Mouse (Mus musculus) spleen, postnatal 36 days (tissue): ENCODE measurements at regions not wholly inside any gene's neighbourhood (a gene's known extent, or its start where the extent isn't known, plus 50 kb on each side); places are given as distances from the start of the nearest gene placed in this dataset.

Experiments
- DNase-seq, 2 experiments: peaks; one replicate each; pipeline ENCODE4 v3.0.0; 2022; ENCODE audit warnings: low spot score in 2 of 2, mixed read lengths in 1 of 2

GRCm38 (mm10) chr19:45288722-45289121 is 53.1 kb upstream of the Lbx1 start:
- DNase-seq, result no peak

GRCm38 (mm10) chr19:45297812-45298211 is 62.2 kb upstream of the Lbx1 start:
- no peak for DNase-seq

GRCm38 (mm10) chr19:45299341-45299740 is 63.7 kb upstream of the Lbx1 start:
- DNase-seq, result no peak

- no peak for DNase-seq
These were observed 63.8 kb upstream of the Btrc start for GRCm38 (mm10) chr19:45299768-45300167.

- DNase-seq, result peak in 1 of 2 experiments; percentile 19
These were observed 62.7 kb upstream of the Btrc start for GRCm38 (mm10) chr19:45300691-45301431.

- DNase-seq, result no peak
These were observed 62.2 kb upstream of the Btrc start for GRCm38 (mm10) chr19:45301432-45301732.

- no peak for DNase-seq
These were observed 61.6 kb upstream of the Btrc start for GRCm38 (mm10) chr19:45301733-45302547.

GRCm38 (mm10) chr19:45302548-45303241 is 60.8 kb upstream of the Btrc start:
- DNase-seq, result no peak

GRCm38 (mm10) chr19:45304538-45304937 is 59.0 kb upstream of the Btrc start:
- no peak for DNase-seq

- peak; percentile 75 to 80 for DNase-seq
These were observed 55.9 kb upstream of the Btrc start for GRCm38 (mm10) chr19:45307299-45308275.

- no peak for DNase-seq
These were observed 54.8 kb upstream of the Btrc start for GRCm38 (mm10) chr19:45308676-45309275.

- no peak for DNase-seq
These were observed 53.1 kb upstream of the Btrc start for GRCm38 (mm10) chr19:45310291-45310881.

GRCm38 (mm10) chr19:45310944-45311603 is 52.5 kb upstream of the Btrc start:
- DNase-seq, result peak; percentile 71 to 73

GRCm38 (mm10) chr19:45311831-45312537 is 51.5 kb upstream of the Btrc start:
- no peak for DNase-seq

GRCm38 (mm10) chr19:45312713-45313365 is 50.7 kb upstream of the Btrc start:
- DNase-seq, result no peak
